Mouse (Mus musculus) cortical plate, adult 2 months (tissue): ENCODE data around the gene Cep131.

Experiments used
- CTCF ChIP-seq: fragments of 200-500 bp; IDR thresholded peaks from 2 replicates; pipeline ENCODE4 v1.5.1; 2011; ENCODE audit warnings: mild to moderate bottlenecking, control low read depth, low read length; ENCODE audit not compliant: insufficient read depth; ENCODE audit errors: extremely low read depth
- POLR2A ChIP-seq: fragments of 200-500 bp; IDR thresholded peaks from 2 replicates; pipeline ENCODE4 v1.6.1; 2011; ENCODE audit warnings: mild to moderate bottlenecking, low read length, control low read depth; ENCODE audit not compliant: insufficient read depth; ENCODE audit errors: extremely low read depth

- TF ChIP-seq CTCF (peak; percentile 65), POLR2A (no peak)
Observed at GRCm38 (mm10) chr11:120065291-120065690, 21.3 kb downstream of the Cep131 start.
